Mouse (Mus musculus) megakaryocyte, embryonic 14.5 days (primary cell): Measurements from ENCODE around the gene Tmod2.

Experiments
- FLI1 ChIP-seq: IDR thresholded peaks from 2 replicates; pipeline ENCODE4 v1.6.1; 2012; ENCODE audit warnings: low read length, inconsistent platforms, mixed read lengths
- GATA1 ChIP-seq: IDR thresholded peaks from 3 replicates; pipeline ENCODE4 v1.6.1; 2012; ENCODE audit warnings: mixed read lengths, low read length, inconsistent platforms, borderline replicate concordance

GRCm38 (mm10) chr9:75660917-75661316 lies 49.8 kb upstream of the Tmod2 start:
- no peak for TF ChIP-seq GATA1
- TF ChIP-seq FLI1 = no peak
